Mouse (Mus musculus): Measurements from ENCODE around the gene Zfand5.
"Not testable (repeated sequence)": the region's sequence is repeated elsewhere in the genome, so short reads cannot be mapped to it uniquely, and the experiment has no call there.

Gene Zfand5

GRCm38 (mm10) chr19:21271741-21272654, at the start of gene Zfand5:
TSS of gene Zfand5 (plus strand) at chr19:21272278.
- peak; percentile 97 for DNase-seq (ENCODE audit: low read depth, low spot score)

GRCm38 (mm10) chr19:21227131-21227530, 44.9 kb upstream of the Zfand5 start:
- no peak for DNase-seq (ENCODE audit: low read depth, low spot score)

GRCm38 (mm10) chr19:21227754-21228153, 44.3 kb upstream of the Zfand5 start:
- no peak for DNase-seq (ENCODE audit: low read depth, low spot score)

- not testable (repeated sequence) for DNase-seq (ENCODE audit: low read depth, low spot score)
Measured at GRCm38 (mm10) chr19:21248730-21249129, 23.3 kb upstream of the Zfand5 start.

GRCm38 (mm10) chr19:21253846-21254245, 18.2 kb upstream of the Zfand5 start:
- no peak for DNase-seq (ENCODE audit: low read depth, low spot score)

GRCm38 (mm10) chr19:21255920-21256319, 16.2 kb upstream of the Zfand5 start:
- no peak for DNase-seq (ENCODE audit: low read depth, low spot score)

- DNase-seq (ENCODE audit: low read depth, low spot score) = no peak
Measured at GRCm38 (mm10) chr19:21259453-21259852, 12.6 kb upstream of the Zfand5 start.

GRCm38 (mm10) chr19:21260280-21260679, 11.8 kb upstream of the Zfand5 start:
- no peak for DNase-seq (ENCODE audit: low read depth, low spot score)

- peak; percentile 44 for DNase-seq (ENCODE audit: low read depth, low spot score)
Measured at GRCm38 (mm10) chr19:21271186-21271585, 892 bp upstream of the Zfand5 start.

GRCm38 (mm10) chr19:21272655-21273284, 692 bp downstream of the Zfand5 start:
- peak; percentile 70 for DNase-seq (ENCODE audit: low read depth, low spot score)

- DNase-seq (ENCODE audit: low read depth, low spot score) = no peak
Measured at GRCm38 (mm10) chr19:21273440-21273839, 1.4 kb downstream of the Zfand5 start.

- DNase-seq (ENCODE audit: low read depth, low spot score) = peak; percentile 69
Measured at GRCm38 (mm10) chr19:21274181-21274591, 2.1 kb downstream of the Zfand5 start.

- DNase-seq (ENCODE audit: low read depth, low spot score) = no peak
Measured at GRCm38 (mm10) chr19:21274714-21275113, 2.6 kb downstream of the Zfand5 start.

- no peak for DNase-seq (ENCODE audit: low read depth, low spot score)
Measured at GRCm38 (mm10) chr19:21276317-21276716, 4.2 kb downstream of the Zfand5 start.

- DNase-seq (ENCODE audit: low read depth, low spot score) = no peak
Measured at GRCm38 (mm10) chr19:21286421-21287097, 14.5 kb downstream of the Zfand5 start.

GRCm38 (mm10) chr19:21297411-21297810, 25.3 kb downstream of the Zfand5 start:
- DNase-seq (ENCODE audit: low read depth, low spot score) = no peak

GRCm38 (mm10) chr19:21301787-21302186, 29.7 kb downstream of the Zfand5 start:
- DNase-seq (ENCODE audit: low read depth, low spot score) = no peak

GRCm38 (mm10) chr19:21307755-21308154, 35.7 kb downstream of the Zfand5 start:
- no peak for DNase-seq (ENCODE audit: low read depth, low spot score)

GRCm38 (mm10) chr19:21310364-21310763, 38.3 kb downstream of the Zfand5 start:
- not testable (repeated sequence) for DNase-seq (ENCODE audit: low read depth, low spot score)

- no peak for DNase-seq (ENCODE audit: low read depth, low spot score)
Measured at GRCm38 (mm10) chr19:21315701-21316100, 43.6 kb downstream of the Zfand5 start.

GRCm38 (mm10) chr19:21319618-21320017, 47.5 kb downstream of the Zfand5 start:
- no peak for DNase-seq (ENCODE audit: low read depth, low spot score)

GRCm38 (mm10) chr19:21325333-21325732, 53.3 kb downstream of the Zfand5 start:
- DNase-seq (ENCODE audit: low read depth, low spot score) = no peak
